Mouse (Mus musculus) cerebellum, adult 11 months (tissue): ENCODE data around the gene Mplkip.

Source experiments
- DNase-seq: peaks from one replicate; pipeline ENCODE4 v3.0.0; 2022

The Mplkip gene

GRCm38 (mm10) chr13:17694911-17695699 is at the start of gene Mplkip, which contains the start of gene Sugct:
TSS of gene Mplkip (plus strand) at chr13:17695192.
TSS of gene Sugct (minus strand) at chr13:17695553.
- peak; percentile 100 for DNase-seq

DNA sequence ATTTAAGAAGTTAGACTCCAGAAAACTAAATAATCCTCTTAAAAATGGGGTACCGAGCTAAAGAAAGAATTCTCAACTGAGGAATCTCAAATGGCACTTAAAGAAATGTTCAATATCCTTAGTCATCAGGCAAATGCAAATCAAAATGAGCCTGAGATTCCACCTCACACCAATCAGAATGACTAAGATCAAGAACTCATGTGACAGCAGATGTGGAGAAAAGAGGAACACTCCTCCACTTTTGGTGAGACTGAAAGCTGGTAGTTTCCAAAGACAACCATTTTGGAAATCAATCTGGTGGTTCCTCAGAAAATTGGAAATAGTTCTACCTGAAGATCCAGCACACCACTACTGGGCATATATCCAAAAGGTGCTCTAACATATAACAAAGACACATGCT is 27.6 kb upstream of the Mplkip start:
- DNase-seq = no peak

GRCm38 (mm10) chr13:17671122-17671521 is 23.9 kb upstream of the Mplkip start:
- DNase-seq = no peak

- no peak for DNase-seq
These were observed 5.5 kb upstream of the Mplkip start for GRCm38 (mm10) chr13:17689461-17689860.

DNA sequence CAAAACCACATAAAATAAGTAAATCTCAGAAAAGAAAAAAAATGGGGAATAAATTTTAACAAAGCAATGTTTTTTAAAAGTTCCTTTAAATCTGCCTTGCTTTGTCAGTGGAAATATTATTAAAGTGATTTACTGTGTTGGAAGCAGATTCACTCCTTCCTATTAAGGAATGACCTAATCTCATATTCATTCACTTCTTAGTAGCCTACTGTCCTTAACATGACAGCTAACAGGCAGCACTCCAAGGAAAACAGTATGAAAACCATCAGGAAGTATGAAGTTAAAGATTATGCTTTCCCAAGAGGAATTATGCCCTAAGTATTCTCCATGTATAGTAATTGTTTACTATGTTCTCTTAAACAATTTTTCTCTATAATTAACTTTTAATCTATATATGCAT is 4.3 kb upstream of the Mplkip start:
- no peak for DNase-seq

DNA sequence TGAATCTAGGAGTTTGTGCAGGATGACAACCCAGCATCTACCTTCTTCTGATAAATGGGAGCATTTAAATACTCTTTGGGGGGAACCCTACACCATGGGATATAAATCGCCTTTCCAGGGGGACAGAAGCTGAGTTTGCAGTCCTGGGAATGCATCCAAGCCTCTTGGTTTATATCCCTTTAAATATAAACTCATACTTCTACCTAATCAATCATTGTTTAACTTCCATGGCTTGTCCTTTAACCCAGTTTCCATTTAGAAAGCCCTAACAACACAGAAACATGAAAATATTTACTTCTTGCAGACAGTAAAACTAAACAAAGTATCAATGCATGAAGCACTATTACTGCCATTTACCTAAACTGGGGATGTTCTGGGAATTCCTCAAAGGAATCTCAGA is 3.6 kb upstream of the Mplkip start:
- no peak for DNase-seq

DNA sequence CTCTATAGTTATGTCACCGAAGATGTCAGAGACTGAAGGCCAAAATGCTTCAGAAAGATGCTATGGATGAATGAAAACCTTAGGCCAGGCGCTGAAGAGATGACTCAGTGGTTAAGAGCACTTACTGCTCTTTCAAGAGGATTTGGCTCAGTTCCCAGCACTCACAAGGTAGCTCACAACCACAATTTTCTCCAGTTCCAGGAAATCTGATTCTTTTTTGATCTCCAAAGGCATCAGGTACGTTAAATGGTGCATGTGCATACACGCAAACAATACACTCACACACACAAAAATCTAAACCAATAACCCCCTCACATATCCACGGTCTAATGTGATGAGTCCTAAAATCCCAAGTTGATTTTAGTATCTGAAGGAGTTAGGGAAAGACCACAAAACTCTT is 1.2 kb upstream of the Mplkip start:
- peak; percentile 15 for DNase-seq

- DNase-seq = no peak
These were observed 578 bp upstream of the Mplkip start for GRCm38 (mm10) chr13:17694414-17694813.

DNA sequence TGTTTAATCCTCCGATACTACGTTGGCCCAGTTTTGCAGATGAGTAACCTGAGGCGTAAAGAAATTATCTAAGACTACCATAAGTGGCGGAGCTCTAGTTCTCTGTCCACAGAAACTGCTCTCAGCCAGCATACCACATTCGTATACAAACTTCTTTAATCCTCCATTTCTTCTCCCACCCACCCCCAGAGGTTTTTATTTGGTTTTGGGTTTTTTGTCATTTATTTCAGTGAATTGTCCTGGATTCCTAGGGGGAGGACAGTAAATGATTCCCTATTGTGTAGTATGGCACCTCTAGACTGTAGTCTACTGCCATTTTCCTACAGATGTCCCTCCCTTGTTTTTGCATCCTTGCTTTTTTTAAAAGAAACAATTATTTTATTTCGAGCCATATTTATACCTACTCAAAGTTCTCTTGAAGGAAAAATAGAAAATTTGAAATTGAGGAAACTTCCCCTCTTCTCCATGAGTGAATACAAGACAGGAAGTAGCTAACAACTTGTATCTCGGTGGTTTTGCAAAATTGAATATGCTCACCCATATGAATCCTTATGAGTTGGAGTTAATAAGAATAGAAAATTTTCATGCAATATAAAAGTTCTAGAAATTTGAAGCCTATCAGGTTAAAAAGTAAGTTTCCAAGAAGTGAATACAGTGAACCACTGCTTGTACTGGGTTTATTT is 1.0 kb downstream of the Mplkip start:
- DNase-seq = no peak

GRCm38 (mm10) chr13:17700090-17700715 is 5.2 kb downstream of the Mplkip start:
- no peak for DNase-seq

DNA sequence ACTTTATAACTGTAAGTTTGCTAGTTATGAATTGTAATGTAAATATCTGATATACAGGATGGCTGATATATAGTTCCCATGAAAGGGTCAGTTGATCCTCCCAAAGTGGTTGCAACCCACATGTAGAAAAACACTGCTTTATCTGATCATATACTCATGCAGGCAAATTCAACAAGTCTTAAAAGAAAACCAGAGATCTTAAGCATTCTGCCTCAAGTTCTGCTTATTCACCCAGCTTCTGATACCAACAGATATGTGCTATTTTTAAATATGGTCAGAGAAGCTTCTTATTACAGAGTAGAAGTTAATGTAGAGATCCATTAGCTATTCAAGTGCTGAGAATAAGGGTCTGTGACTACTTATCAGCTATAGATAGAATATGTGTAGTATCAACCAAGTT is 6.3 kb downstream of the Mplkip start:
- no peak for DNase-seq

DNA sequence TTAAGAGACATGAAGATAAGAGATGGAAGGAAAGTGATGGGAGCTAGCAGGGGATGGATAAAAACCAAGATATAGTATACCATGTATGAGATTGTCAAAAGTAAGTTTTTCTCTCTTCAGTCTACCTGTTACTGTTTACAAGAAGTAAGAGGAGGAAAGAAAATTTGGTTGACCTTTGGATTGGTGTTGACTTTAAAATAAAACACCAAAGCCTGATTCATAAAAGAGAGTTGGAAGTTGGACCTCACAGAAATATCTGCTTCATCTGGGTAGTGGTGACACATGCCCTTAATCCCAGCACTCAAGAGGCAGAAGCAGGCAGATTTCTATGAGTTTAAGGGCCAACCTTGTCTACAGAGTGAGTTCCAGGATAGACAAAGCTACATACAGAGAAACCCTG is 7.3 kb downstream of the Mplkip start:
- no peak for DNase-seq

DNA sequence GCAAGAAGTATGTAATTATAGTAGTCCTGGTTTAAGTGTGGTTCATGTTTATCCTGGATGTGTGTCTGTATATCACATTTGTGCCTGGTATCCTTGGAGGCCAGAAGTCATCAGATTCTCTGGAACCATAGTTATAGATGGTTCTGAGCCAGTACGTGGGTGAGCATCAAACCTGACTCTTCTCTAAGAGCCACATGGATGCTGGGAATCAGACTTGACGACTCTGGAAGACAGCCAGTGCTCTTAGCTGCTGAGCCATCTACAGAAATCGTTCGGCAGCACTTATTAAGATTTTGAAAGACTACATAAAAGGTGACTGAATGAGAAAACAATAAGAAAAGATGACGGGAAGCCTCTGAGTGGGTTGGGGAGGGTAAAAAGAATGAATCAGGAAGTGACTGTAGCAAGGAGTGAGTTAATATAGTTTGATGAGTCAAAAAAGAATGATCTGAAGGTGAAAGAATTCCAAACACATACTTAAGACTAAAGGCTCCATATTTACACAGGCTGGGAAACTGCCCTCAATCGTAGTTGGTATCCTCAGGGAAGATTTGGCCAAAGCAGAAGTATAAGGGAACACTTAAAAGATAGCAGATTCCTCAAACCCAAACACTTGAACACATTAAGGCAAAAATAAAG is 10.3 kb downstream of the Mplkip start:
- no peak for DNase-seq

GRCm38 (mm10) chr13:17708784-17709311 is 13.9 kb downstream of the Mplkip start:
- no peak for DNase-seq

DNA sequence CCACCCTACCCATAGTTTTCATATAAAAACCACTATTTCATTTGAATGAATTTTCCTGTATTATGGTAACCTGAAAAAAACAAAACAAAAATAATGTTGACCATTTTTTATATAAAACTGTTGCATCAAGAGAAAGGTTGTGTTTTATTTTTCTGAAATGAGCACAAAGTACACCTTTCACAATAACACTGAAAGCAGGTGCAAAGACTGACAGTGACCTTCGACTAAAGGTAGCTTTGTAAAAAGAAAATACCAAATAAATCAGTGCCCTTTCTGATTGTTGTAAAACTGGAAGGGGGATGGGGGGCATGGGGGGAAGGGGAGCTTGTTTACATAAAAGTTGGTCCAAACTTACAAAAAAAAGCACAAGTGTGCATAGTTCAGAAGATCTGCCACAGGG is 22.4 kb downstream of the Mplkip start:
- no peak for DNase-seq

GRCm38 (mm10) chr13:17727922-17728321 is 32.9 kb downstream of the Mplkip start:
- no peak for DNase-seq

DNA sequence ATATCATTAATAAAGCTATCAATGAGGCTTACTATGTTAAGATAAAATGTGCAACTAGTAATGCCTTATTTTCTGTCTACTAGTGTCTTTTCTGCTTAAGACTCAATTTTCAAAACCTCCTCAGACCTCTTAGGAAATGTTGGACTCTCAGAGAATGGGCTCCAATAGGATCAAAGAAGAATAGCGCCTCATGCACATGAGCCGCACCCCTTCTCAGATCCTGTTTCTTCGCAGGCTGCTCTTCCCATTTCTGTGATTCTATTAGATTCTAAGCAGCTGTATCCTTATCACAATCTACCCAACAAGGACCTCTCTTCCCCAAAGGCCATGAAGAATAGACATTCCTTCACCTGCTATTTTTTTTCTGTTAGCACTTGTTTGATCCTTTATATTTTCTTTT is 33.8 kb downstream of the Mplkip start:
- DNase-seq = no peak
